Mouse (Mus musculus) limb, embryonic 15.5 days (tissue): ENCODE measurements around the gene Nfya. TPM values are rescaled to one million over a fixed set of nuclear protein-coding genes. Genes with fewer than 3 reads are reported as not detected.

Experiments used
- ATAC-seq: fragments of 200-750 bp; cut with Nextera tagmentation; 2 replicates; pipeline ENCODE4 v1.8.0; 2017; ENCODE audit warnings: low read depth, moderate TSS enrichment; ENCODE audit not compliant: insufficient number of reproducible peaks, low FRiP score, low TSS enrichment
- H3K27ac ChIP-seq: fragments of 300-500 bp; sonication (generic); 2 replicates; pipeline ENCODE4 v1.5.1; 2015; ENCODE audit warnings: moderate library complexity, mild to moderate bottlenecking, inconsistent platforms
- H3K27me3 ChIP-seq: fragments of 300-500 bp; sonication (generic); 2 replicates; pipeline ENCODE4 v1.6.1; 2015; ENCODE audit warnings: inconsistent platforms
- H3K36me3 ChIP-seq: fragments of 300-500 bp; sonication (generic); 2 replicates; pipeline ENCODE4 v1.6.1; 2015; ENCODE audit warnings: inconsistent platforms
- H3K4me1 ChIP-seq: fragments of 300-500 bp; sonication (generic); 2 replicates; pipeline ENCODE4 v1.6.1; 2015; ENCODE audit warnings: inconsistent platforms
- H3K4me2 ChIP-seq: fragments of 300-500 bp; sonication (generic); 2 replicates; pipeline ENCODE4 v1.6.1; 2015; ENCODE audit warnings: mild to moderate bottlenecking, inconsistent platforms
- H3K4me3 ChIP-seq: fragments of 300-500 bp; sonication (generic); 2 replicates; pipeline ENCODE4 v1.5.1; 2015; ENCODE audit warnings: mild to moderate bottlenecking, inconsistent platforms
- H3K9ac ChIP-seq: fragments of 300-500 bp; sonication (generic); 2 replicates; pipeline ENCODE4 v1.6.1; 2015; ENCODE audit warnings: inconsistent platforms
- H3K9me3 ChIP-seq: fragments of 300-500 bp; sonication (generic); 2 replicates; pipeline ENCODE4 v1.6.1; 2016; ENCODE audit warnings: inconsistent platforms
- WGBS: fragments of 180-500 bp; shearing (Covaris S2); methylation state at CpG from one replicate; pipeline ENCODE4 v1.1.7; 2015; 5-methylcytosine and 5-hydroxymethylcytosine counted together
- polyA plus RNA-seq: library from polyadenylated mRNA; unstranded; fragments of >200 nt; fragmentation: Nextera tagmentation; extraction: Ambion mirVana; gene quantifications from 2 replicates; pipeline ENCODE4 v1.2.1, GENCODE M21; 2015

The Nfya gene
- polyA plus RNA-seq, 1 experiment from 2014 or later: 13.9 TPM

DNA sequence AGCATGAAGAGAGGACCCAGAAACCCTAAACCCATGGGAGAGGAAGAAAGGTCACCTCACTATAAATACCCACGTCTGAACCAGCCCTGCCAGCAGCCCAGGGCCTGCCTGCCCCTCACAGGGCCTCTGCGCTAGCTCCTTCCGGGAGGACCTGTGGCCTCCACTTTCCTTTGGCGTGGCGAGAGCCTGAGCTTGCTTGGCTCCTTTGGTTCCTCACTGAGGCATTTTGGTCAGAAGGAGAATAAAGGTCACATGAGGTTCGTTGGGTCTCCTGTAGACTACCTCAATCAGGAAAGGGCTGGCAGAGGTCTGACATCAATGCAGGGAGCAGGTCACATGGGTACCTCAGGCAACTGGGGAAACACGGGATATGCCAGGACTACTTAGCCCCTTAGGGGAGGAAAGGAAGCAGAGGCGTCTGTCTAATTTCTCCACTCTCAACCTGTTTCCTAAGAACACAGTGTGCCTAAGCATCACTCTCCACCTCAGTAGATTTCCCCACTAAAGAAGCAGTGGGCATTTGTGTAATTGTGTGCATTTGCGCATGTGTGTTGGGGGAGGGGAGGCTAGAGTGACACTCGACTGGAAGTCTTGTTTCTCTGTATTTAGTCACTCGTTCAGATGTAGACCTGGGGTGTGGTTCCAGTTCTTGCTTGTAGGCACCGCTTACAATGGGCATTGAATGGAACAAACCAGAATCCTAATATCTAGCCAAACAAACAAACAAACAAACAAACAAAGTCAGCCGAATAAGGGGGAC, 17.5 kb upstream of the Nfya start:
- peaks cover 23% of the 10 kb centered on the region for H3K4me1 ChIP-seq
- no peak overlapping the region for H3K9ac ChIP-seq
- 56% methylated on average over 13 of the region's 13 CpGs for WGBS
- no peak overlapping the region for H3K4me2 ChIP-seq
- no peak overlapping the region for H3K4me3 ChIP-seq
- no peaks in the 10 kb centered on the region for H3K27me3 ChIP-seq
- no peaks in the 10 kb centered on the region for H3K36me3 ChIP-seq
- ATAC-seq: no peak
- no peaks in the 10 kb centered on the region for H3K9me3 ChIP-seq
- H3K27ac ChIP-seq: no peak overlapping the region

DNA sequence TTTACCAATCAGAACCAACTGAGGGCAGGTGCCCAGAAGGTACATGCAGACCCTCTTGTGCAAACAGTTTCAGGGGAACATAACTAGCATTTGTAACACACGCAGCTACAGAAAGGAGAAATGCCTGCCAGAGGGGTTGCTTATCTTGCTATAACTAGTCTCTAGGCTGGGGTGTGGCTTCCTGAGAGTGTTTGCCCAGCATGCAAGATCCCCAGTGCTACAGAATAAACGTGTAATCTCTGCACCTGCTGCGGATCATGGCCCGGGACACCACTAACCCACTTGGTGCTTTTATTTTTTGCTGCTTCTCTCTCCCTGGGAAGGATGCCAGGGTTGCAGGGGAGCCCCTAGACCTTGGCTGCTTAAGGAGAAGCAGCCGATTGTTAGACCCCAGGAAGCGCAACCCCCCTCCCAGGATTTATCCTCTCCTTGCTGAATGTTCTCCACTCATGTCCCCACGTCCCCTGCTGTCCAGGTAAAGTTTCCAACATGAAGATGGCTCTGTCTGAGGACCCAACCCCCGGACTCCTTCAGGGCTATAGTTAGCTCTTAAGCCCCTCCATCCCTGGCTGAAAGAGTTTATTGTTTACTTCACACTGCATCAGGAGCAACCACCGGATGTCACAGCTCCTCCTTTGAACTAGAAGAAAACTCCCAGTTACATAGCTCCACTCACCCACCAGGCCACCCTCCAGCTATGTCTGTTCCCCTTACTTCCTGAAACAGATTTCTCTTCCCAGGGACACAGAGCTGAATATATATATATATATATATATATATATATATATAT, 16.3 kb upstream of the Nfya start:
- Histone ChIP-seq H3K4me1 (peaks cover 23% of the 10 kb centered on the region), H3K36me3 (no peaks in the 10 kb centered on the region), H3K4me2 (no peak overlapping the region), H3K27ac (no peak overlapping the region), H3K27me3 (no peaks in the 10 kb centered on the region), H3K9me3 (no peaks in the 10 kb centered on the region), H3K4me3 (no peak overlapping the region), H3K9ac (no peak overlapping the region)
- no peak for ATAC-seq
- whole genome bisulfite sequencing: 37% methylated on average over 9 of the region's 9 CpGs

DNA sequence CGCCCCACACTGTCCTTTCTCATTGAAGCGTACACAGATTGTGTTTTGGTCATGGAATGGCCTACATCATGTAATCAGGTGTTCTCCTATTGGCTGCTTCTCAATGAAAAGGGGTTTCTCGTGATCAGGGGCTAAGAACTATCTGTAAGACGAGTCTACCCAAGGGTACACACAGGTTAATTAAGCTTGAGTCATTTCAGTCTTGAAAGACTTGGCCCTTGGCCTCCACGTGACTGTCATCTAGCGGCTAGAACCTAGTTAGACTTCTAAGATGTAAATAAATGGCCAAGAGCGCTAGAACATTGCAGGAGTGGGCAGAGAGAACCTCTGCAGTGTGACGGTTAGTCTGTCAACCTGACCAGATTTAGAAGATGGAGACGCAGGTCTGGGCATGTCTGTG, 14.5 kb upstream of the Nfya start:
- Histone ChIP-seq H3K9ac (no peak overlapping the region), H3K36me3 (no peaks in the 10 kb centered on the region), H3K9me3 (no peaks in the 10 kb centered on the region), H3K27me3 (no peaks in the 10 kb centered on the region), H3K4me3 (no peak overlapping the region), H3K4me2 (no peak overlapping the region), H3K4me1 (peaks cover 18% of the 10 kb centered on the region), H3K27ac (no peak overlapping the region)
- WGBS: 86% methylated on average over 9 of the region's 9 CpGs
- no peak for ATAC-seq

DNA sequence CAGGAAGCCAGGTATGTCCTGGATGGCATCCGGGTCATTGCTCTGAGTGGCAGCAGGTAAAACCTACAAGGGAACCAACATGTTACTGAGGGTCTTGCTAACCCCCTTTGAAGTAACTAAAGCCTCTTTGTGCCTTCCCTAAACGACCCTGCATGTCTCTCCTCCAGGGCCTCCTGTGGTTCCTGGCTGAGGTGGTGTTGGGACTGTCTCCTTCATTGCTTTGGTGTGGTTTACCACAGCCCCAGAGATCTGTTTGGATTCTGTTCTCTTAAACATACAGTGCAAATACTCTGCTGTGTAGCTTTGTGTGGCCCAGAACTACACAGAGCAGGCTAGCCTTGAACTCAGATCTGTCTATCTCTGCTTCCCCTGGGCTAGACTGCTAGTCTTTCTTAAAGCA, 9.9 kb upstream of the Nfya start:
- H3K4me3 ChIP-seq: no peak overlapping the region
- no peaks in the 10 kb centered on the region for H3K27me3 ChIP-seq
- H3K27ac ChIP-seq: no peak overlapping the region
- no peaks in the 10 kb centered on the region for H3K4me1 ChIP-seq
- H3K9me3 ChIP-seq: no peaks in the 10 kb centered on the region
- no peak overlapping the region for H3K4me2 ChIP-seq
- H3K9ac ChIP-seq: no peak overlapping the region
- peaks cover 30% of the 10 kb centered on the region for H3K36me3 ChIP-seq
- WGBS: 68% methylated on average over 2 of the region's 2 CpGs
- no peak for ATAC-seq

DNA sequence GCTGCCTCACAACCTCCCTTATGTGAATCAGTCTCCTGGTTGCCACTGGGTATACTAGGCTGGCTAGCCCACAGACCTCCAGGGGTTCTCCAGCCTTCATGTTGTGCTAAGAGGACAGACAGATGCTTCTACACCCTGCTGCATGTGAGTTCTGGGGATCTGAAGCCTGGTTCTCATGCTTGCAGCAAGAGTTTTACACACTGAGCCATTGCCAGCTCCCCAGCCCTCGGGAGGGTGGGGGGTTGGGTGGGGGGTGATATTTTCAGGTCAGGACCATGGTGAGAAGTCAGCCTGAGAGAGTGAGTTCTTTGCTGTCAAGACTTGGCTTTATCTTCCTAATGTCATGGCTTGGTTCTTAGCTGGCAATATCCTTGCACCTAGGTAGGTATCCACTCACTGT, 9.1 kb upstream of the Nfya start:
- peaks cover 36% of the 10 kb centered on the region for H3K36me3 ChIP-seq
- no peak overlapping the region for H3K4me2 ChIP-seq
- 79% methylated on average over 1 of the region's 1 CpGs for WGBS
- no peaks in the 10 kb centered on the region for H3K9me3 ChIP-seq
- no peak overlapping the region for H3K9ac ChIP-seq
- no peak overlapping the region for H3K4me3 ChIP-seq
- H3K4me1 ChIP-seq: no peaks in the 10 kb centered on the region
- H3K27me3 ChIP-seq: no peaks in the 10 kb centered on the region
- ATAC-seq: no peak
- no peak overlapping the region for H3K27ac ChIP-seq

DNA sequence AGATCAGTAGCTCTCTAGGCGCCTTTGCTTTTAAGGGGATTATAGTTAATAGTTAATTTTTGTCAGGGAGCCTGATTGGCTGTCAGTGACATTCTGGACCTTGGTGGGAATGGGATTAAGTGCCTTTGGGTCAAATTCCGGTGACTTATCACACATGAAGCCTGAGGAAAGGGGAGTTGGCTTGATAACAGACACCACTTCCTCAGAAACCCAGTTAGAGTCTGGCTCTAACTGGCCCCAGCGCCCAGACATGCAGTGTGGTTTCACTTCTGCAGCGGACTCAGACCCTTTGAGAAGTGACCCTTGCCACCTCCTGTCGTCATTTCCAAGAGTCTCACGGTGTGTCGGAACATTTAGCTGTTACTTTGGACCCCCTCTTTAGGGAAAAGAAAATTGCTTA, 8.5 kb upstream of the Nfya start:
- Histone ChIP-seq H3K9me3 (no peaks in the 10 kb centered on the region), H3K27me3 (no peaks in the 10 kb centered on the region), H3K4me3 (no peak overlapping the region), H3K4me2 (no peak overlapping the region), H3K27ac (no peak overlapping the region), H3K36me3 (peaks cover 40% of the 10 kb centered on the region), H3K9ac (no peak overlapping the region), H3K4me1 (no peaks in the 10 kb centered on the region)
- no peak for ATAC-seq
- WGBS: 81% methylated on average over 7 of the region's 7 CpGs

DNA sequence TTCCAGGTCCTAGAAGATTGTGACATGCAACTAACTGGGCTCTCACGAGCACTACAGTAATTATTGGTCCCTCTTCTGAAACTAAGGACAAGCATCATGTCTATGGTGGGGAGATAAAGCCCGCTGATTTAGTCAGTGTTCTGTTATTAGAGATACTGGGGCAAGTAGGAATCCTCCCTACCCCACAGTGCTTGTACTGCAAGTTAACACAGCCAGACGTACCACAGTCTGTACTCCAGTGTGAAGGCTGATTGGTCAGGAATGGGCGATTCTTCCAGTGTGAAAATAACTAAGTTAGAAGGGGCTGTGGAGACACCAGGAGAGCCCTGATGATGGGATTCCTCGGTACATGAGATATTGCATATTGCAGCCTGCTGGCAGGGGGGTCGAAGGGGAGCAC, 7.8 kb upstream of the Nfya start:
- Histone ChIP-seq H3K4me1 (no peaks in the 10 kb centered on the region), H3K4me3 (no peak overlapping the region), H3K36me3 (peaks cover 43% of the 10 kb centered on the region), H3K27ac (no peak overlapping the region), H3K27me3 (no peaks in the 10 kb centered on the region), H3K9ac (no peak overlapping the region), H3K4me2 (no peak overlapping the region), H3K9me3 (no peaks in the 10 kb centered on the region)
- ATAC-seq: no peak
- 88% methylated on average over 6 of the region's 6 CpGs for WGBS

DNA sequence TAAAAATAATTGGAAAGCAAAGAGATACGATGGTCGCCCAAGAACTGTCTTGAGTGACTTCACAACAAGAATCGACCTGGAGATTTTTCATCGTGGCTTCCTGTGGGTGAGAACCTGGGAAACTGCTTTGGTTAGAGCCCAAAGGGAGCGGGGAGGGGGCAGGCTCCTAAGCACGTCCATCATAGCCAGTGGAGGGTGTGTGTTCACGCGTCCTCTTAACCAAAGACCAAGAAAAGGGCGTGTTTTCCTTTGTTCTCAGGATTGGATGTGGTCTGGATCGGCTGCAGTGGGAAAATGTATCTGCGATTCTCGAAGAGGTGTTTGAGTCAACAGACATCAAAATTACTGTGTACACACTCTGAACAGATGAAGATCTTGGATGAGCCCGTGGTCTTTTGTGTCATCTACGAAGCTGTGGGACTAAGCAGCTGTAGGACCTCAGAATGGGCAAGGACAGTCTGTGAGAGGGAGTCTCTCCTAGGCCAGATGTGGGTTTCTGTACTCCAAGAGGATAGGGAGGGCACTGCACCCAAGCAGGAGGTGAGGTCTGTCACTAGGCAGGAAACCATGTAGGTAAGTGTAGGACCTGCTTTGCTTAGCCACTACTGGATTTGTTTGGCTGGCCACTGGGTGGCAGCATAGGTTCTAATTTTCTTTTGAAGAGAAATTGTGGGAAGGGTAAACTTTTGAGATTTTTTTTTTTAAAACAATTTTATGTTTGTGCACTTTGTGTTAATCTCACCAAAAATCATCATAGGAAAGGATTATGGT, 6.9 kb upstream of the Nfya start:
- Histone ChIP-seq H3K36me3 (peaks cover 47% of the 10 kb centered on the region), H3K27ac (peak overlapping the region; percentile 29), H3K4me3 (no peak overlapping the region), H3K9me3 (no peaks in the 10 kb centered on the region), H3K4me1 (peaks cover 2% of the 10 kb centered on the region; the same call in 1 of the 2 replicates), H3K9ac (no peak overlapping the region), H3K27me3 (no peaks in the 10 kb centered on the region), H3K4me2 (no peak overlapping the region)
- ATAC-seq: no peak
- 87% methylated on average over 14 of the region's 14 CpGs for WGBS

DNA sequence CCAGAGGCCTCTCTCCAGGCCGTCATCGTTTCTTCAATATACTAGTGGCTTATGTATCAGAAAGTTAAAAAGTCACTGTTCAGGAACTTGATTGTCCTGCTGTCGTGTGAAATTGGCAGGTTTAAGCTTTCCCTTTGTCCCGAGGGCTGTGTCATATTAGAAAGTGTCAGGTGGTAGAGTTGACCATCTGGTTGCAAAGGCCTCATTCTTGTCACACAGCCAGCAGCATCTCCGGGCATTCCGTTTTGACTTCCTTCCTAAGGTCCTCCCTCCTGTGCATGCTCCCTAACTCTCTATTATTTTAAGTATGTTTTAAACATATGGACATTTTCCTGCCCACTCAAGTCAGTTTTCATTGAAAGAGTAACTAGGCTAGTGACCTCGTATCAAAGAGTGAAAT, 6.3 kb upstream of the Nfya start:
- H3K27ac ChIP-seq: no peak overlapping the region
- no peak overlapping the region for H3K4me2 ChIP-seq
- ATAC-seq: no peak
- H3K27me3 ChIP-seq: no peaks in the 10 kb centered on the region
- 64% methylated on average over 7 of the region's 7 CpGs for WGBS
- H3K36me3 ChIP-seq: peaks cover 47% of the 10 kb centered on the region
- no peaks in the 10 kb centered on the region for H3K9me3 ChIP-seq
- no peak overlapping the region for H3K9ac ChIP-seq
- H3K4me3 ChIP-seq: no peak overlapping the region
- peaks cover 8% of the 10 kb centered on the region for H3K4me1 ChIP-seq

DNA sequence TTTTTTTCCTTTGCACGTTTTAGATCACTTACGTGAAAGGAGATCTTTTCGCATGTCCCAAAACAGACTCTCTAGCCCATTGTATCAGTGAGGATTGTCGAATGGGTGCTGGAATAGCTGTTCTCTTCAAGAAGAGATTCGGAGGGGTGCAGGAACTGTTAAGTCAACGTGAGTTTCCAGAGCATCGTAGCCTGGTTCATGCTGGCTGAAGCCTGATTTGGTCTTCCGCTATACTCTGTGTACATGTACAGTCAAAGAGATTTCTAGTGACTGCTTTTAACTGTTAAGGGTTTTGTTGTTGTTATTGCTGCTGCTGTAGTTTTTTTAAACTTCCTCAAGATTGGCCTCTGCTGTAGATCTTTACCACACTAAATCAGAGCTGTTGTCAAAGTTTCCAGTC, 1.5 kb upstream of the Nfya start:
- Histone ChIP-seq H3K9ac (0 out of 2 replicates have a peak overlapping the region, but pooled peaks have one; percentile 61), H3K4me1 (peaks cover 23% of the 10 kb centered on the region), H3K4me2 (peak overlapping the region; percentile 51), H3K9me3 (no peaks in the 10 kb centered on the region), H3K4me3 (peak overlapping the region; percentile 87), H3K36me3 (peaks cover 33% of the 10 kb centered on the region), H3K27ac (peak overlapping the region; percentile 100), H3K27me3 (no peaks in the 10 kb centered on the region)
- no peak for ATAC-seq
- 35% methylated on average over 8 of the region's 8 CpGs for WGBS

DNA sequence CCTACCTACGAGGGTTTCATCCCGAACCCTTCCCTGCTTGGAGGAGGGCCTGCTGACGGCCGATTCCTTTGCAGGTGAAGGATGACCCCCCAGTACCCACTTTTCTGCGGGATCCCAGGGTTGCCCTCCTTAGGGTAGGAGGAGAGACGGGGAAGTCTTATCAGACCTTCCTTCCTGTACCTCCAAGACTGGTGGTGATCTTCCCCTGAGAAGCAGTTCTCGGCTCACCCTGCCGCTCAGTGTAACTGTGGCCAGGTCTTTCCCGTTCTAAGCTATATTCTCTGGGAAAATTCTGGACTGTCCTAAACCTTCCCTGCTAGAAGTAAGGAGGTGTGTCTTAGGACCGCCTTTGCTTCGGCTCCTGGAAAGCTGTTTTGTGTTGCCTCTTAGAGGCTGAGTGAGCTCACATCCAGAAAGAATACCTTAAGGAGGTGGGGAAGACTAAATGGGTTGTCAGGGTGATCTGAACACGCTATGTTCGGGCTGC, 636 bp upstream of the Nfya start:
- H3K4me3 ChIP-seq: peak overlapping the region; percentile 87
- no peaks in the 10 kb centered on the region for H3K27me3 ChIP-seq
- H3K9ac ChIP-seq: peak overlapping the region; percentile 61
- WGBS: under 1% methylated on average over 13 of the region's 13 CpGs
- H3K4me2 ChIP-seq: peak overlapping the region; percentile 51
- 0 out of 2 replicates have a peak, but pooled peaks have one; percentile 4 for ATAC-seq
- H3K9me3 ChIP-seq: no peaks in the 10 kb centered on the region
- H3K36me3 ChIP-seq: peaks cover 24% of the 10 kb centered on the region
- H3K4me1 ChIP-seq: peaks cover 23% of the 10 kb centered on the region
- H3K27ac ChIP-seq: peak overlapping the region; percentile 100
